Mouse (Mus musculus): ENCODE data around the gene Thsd4.

The Thsd4 gene

DNA sequence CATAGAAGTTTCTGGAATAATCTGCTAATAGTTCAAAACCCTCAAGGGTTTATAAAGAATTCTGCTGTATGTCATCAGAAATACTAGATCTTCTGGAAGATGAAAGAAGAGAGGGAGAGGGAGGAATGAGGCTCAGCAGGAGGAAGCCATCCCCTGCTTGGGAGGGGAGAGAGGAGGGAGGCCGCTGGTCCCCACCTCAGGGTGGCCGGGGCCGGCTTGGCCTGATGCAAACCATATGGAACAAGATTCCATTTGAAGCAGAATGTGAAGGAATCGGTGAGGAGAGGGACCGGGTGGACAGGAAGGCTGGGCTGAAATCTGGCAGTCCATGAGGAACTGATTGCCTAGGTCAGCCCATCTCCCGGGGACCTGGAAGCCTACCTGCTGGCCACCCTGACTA, 143.6 kb downstream of the Thsd4 start:
- DNase-seq: no peak

GRCm38 (mm10) chr9:60373161-60373737, 148.6 kb downstream of the Thsd4 start:
- DNase-seq: no peak

DNA sequence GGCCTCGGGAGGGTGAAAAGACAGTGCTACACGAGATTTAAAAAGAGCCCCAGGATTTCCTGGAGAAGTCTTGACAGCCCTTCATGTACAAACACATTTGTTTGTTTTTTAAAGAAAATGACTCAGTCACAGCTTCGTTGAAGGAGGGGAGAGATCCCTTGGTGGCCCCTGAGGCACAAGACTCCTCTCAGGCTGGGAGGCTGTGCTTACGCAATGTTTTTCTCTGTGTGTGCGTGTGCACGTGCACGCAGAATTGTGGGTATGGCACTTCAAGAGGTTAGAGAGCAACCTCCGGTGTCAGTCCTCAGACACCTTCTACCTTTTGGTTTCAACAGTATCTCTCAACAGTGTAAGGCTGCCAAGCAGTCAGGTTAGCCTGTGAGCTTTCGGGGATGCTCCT, 153.3 kb downstream of the Thsd4 start:
- DNase-seq: no peak

DNA sequence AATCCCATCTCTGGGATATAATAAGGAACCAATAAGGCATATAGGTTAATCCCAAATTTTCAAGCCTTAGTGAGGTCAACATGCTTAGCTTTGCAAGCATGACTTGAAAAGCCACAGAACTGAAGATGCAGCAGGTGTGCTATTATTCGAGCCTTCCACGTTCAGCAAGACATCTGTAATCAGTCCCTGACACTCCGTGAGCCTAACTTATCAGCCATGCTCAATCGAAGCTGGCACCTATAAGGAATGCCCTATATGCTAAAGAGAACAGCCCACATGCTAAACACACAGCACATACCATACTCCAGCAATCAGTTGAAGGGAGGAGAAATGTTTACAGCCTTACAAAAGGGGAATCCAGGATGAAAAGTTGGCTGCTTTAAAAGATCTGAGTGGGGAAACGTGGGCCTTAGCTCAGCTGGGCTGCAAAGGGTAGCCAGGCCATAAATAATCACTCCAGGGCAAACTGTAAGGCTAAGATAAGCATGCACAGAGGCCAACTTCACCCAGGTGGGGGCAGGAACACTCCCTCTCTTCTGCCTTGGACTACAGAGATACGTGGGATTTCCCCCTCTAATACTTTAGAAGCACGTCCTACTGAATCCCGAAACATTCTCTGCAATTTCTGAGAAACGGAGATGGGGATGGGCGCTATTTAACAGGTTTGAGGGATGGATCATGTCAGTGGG, 154.1 kb downstream of the Thsd4 start:
- no peak for DNase-seq

- DNase-seq: peak; percentile 12 to 29
Observed at GRCm38 (mm10) chr9:60364166-60364781, 157.6 kb downstream of the Thsd4 start.

- DNase-seq: no peak
Observed at GRCm38 (mm10) chr9:60352351-60352750, 169.5 kb downstream of the Thsd4 start.

DNA sequence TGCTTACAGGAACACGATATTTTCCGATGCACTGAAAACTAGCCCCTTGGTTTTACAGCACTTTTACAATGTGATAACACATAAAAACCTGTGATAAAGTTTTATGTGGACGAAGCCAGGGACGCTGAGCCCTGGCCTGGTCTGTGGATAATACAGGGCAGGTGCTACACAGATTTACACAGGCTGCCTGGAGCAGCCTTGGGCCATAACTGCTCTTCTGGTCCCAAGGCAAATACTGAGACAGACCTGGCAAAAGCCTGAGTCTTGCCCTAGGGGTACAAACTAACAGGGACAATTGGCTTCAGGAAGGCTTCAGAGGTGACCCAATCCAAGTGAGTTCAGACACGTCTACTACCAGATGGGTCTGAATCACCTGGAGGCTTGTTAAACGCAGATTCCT, 170.7 kb downstream of the Thsd4 start:
- no peak for DNase-seq

- no peak for DNase-seq
Observed at GRCm38 (mm10) chr9:60336147-60336546, 185.7 kb downstream of the Thsd4 start.

DNA sequence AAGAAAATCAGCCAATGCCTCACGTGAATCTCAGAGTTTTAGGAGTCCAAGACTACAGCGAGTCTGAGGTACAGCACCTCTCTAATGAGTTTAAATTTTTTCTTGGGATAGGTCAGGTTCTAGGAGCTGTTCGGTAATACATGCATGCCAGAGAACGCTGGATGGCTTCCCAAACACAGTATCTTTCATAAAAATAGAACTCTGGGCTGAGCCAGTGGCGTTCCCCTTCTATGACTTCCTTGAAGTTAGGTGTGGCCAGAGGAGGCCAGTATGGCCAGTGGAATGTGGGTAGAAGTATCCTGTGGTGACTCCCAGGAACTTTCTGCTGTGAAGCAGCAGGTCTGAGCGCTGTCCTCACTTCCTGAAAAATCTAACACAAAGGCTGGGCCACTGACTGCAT, 186.4 kb downstream of the Thsd4 start:
- peak; percentile 41 to 44 for DNase-seq

DNA sequence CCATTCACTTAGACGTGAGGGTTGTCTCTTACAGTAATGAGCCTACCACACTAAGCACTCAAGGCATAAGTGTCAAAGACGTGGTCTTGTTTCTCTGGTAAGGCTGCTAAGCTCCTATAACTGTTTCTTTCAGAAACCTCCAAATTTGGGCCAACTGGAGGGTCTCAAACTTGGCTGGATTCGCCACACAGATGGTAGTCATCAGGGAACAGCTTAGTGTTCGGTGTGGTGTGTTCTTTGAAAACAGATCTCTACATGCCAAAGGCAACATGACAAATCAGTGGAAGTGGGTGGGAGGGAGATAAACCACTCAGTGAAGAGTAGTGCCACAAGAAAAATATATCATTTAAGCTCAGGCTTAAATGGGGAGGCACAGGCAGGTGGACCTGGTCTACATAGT, 191.9 kb downstream of the Thsd4 start:
- no peak for DNase-seq

DNA sequence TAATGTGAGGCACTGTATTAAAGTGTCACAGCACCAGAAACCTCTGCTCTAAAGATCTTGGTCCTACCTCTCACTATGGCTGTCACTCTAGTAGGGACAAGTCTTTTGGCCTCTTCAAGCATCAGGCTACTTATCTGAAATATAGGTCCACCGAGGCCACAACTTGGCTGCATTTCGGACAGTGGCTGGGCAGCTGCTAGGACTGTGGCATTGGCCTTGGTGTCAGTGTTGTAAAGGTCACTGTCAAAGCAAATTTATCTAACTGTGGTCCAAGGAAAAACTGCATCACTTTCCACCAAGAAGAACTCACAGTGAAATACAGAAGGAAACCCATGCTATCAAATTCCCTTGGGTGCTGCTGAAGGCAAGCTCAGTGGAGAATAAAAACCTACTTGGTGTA, 197.1 kb downstream of the Thsd4 start:
- no peak for DNase-seq

- DNase-seq: no peak
Observed at GRCm38 (mm10) chr9:60323435-60323834, 198.4 kb downstream of the Thsd4 start.

- DNase-seq: peak; percentile 79 to 86
Observed at GRCm38 (mm10) chr9:60317291-60317690, 204.6 kb downstream of the Thsd4 start.

DNA sequence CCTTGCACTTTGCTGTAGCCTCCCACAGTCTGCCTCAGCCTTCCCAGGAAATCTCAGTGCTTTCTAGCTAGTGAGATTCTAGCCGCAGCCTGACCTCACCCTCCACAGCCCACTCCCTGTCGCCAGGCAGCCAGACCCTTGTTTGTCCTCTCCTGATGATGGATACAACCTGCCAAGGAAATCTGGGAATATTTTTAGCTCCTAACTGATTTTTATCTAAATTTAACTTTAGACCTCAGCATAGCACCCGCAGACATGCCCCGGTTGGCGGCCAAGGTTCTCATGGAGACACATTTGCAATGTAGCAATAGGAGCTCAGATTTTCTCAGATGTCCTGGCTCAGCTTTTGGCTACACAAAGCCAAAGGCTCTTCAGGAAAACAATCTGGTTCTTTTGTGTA, 205.3 kb downstream of the Thsd4 start:
- DNase-seq: peak; percentile 33 to 37

- DNase-seq: peak; percentile 48 to 67
Observed at GRCm38 (mm10) chr9:60315533-60315932, 206.3 kb downstream of the Thsd4 start.

GRCm38 (mm10) chr9:60313661-60314060, 208.2 kb downstream of the Thsd4 start:
- no peak for DNase-seq

- DNase-seq: no peak
Observed at GRCm38 (mm10) chr9:60312670-60313069, 209.2 kb downstream of the Thsd4 start.

GRCm38 (mm10) chr9:60311594-60312128, 210.2 kb downstream of the Thsd4 start:
- peak; percentile 59 to 62 for DNase-seq

- no peak for DNase-seq
Observed at GRCm38 (mm10) chr9:60310741-60311317, 211.0 kb downstream of the Thsd4 start.

- peak; percentile 82 for DNase-seq
Observed at GRCm38 (mm10) chr9:60309786-60310711, 211.8 kb downstream of the Thsd4 start.

GRCm38 (mm10) chr9:60308182-60308581, 213.7 kb downstream of the Thsd4 start:
- DNase-seq: no peak

- no peak for DNase-seq
Observed at GRCm38 (mm10) chr9:60307469-60307868, 214.4 kb downstream of the Thsd4 start.

DNA sequence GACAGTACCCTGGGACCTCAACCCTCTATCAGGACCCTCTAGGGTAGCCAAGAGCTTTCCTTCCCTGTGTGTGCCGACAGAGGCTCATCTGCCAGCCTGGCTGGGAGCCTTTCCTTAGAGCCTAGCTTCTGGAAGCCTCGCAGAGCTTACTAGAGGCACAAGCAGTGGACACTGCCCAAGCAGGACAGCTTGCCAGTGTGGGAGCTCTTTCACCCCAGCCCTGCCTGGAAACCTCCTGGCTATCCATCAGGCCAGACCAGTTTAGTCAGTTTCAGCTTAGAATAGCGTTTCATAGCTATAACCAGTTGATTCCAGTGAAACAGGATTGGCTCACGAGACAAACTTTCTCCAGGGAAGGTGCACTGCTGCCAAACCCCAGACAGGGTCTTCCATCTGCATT, 215.6 kb downstream of the Thsd4 start:
- peak; percentile 50 to 61 for DNase-seq

Data from kidney, postnatal 36 days (tissue).